Comparison of ENCODE assay signal across 8 mouse cellular contexts in genomic region chr17:80875352-80876044, GRCm38 (mm10).
DNase-seq lines count a peak whose midpoint lies in the region; ATAC-seq lines count a peak whose summit lies in the region.

No protein-coding gene starts in this region.

- no peak overlapping the region for H3K9ac ChIP-seq in hindbrain, embryonic 14.5 days

- peak; percentile 39 for DNase-seq in embryo, embryonic 11 days
- no peak for DNase-seq in embryo, embryonic 10 days (ENCODE audit: low spot score)
- peak; percentile 13 for DNase-seq in right cerebral cortex, postnatal 14 days
- no peak for DNase-seq in right cerebral cortex, postnatal 25 days
- peak; percentile 48 for DNase-seq in hindbrain, embryonic 14.5 days (ENCODE audit: low spot score)
- DNase-seq in lung, postnatal 14 days, result peak; percentile 64
- DNase-seq in natural killer cell, adult 2 months (ENCODE audit: low spot score in 2 of 2), result no peak

- no peak overlapping the region for H3K4me2 ChIP-seq in hindbrain, embryonic 14.5 days (replicated peaks)

- H3K27me3 ChIP-seq in hindbrain, embryonic 14.5 days (ENCODE audit: control insufficient read depth, insufficient read depth, low read length), result no peaks in the 10 kb centered on the region

- H3K36me3 ChIP-seq in hindbrain, embryonic 14.5 days (replicated peaks; ENCODE audit: control insufficient read depth, insufficient read depth), result no peaks in the 10 kb centered on the region

- 36% methylated on average over 7 of the region's 7 CpGs for WGBS in hindbrain, embryonic 14.5 days

- H3K4me1 ChIP-seq in hindbrain, embryonic 14.5 days (replicated peaks; ENCODE audit: control insufficient read depth, insufficient read depth, low read length), result no peaks in the 10 kb centered on the region

- H3K27ac ChIP-seq in hindbrain, embryonic 14.5 days, result no peak overlapping the region

- no peak overlapping the region for H3K4me3 ChIP-seq in hindbrain, embryonic 14.5 days (replicated peaks; ENCODE audit: low read length)

- H3K9me3 ChIP-seq in hindbrain, embryonic 14.5 days (ENCODE audit: control insufficient read depth, low read length), result no peaks in the 10 kb centered on the region

- ATAC-seq in hindbrain, embryonic 14.5 days (ENCODE audit: low FRiP score), result no peak; the same call in 1 of the 2 replicates
- no peak for ATAC-seq in erythroid progenitor cell, adult 5-6 weeks (replicated peaks; ENCODE audit: low FRiP score, poor library complexity, severe bottlenecking)

Comparison
In these comparisons a context has a peak if more than half of its experiments do, and no peak if none do; other contexts are left out.
1. DNase-seq: peak in embryo, embryonic 11 days (single experiment), right cerebral cortex, postnatal 14 days (single experiment), hindbrain, embryonic 14.5 days (single experiment) and lung, postnatal 14 days (single experiment); none in embryo, embryonic 10 days (single experiment), right cerebral cortex, postnatal 25 days (single experiment) and natural killer cell, adult 2 months (0 of 2).